Mouse (Mus musculus) cerebellum, postnatal 36 days (tissue): ENCODE data around the gene Zfp352.
"Not testable (repeated sequence)": the region's sequence is repeated elsewhere in the genome, so short reads cannot be mapped to it uniquely, and the experiment has no call there.

Experiments used
- DNase-seq, 2 experiments: peaks; one replicate each; pipeline ENCODE4 v3.0.0; 2021 to 2022; ENCODE audit warnings: mixed read lengths in 2 of 2

Zfp352 gene

DNA sequence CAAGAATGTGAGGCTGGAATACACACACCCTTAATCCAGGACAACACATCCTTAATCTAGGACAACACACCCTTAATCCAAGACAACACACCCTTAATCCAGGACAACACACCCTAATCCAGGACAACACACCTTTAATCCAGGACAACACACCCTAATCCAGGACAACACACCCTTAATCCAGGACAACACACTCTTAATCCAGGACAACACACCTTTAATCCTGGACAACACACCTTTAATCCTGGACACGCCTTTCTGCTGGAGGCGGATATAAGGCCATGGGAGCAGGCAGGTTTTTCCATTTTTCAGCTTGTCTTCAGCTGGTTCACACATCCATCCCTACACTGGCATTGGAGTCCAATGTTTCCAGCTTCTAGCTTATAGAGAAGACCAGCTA is at the start of gene Zfp352:
TSS of gene Zfp352 (plus strand) at position 301 of the 400 bp plus-strand sequence.
- DNase-seq: no peak

DNA sequence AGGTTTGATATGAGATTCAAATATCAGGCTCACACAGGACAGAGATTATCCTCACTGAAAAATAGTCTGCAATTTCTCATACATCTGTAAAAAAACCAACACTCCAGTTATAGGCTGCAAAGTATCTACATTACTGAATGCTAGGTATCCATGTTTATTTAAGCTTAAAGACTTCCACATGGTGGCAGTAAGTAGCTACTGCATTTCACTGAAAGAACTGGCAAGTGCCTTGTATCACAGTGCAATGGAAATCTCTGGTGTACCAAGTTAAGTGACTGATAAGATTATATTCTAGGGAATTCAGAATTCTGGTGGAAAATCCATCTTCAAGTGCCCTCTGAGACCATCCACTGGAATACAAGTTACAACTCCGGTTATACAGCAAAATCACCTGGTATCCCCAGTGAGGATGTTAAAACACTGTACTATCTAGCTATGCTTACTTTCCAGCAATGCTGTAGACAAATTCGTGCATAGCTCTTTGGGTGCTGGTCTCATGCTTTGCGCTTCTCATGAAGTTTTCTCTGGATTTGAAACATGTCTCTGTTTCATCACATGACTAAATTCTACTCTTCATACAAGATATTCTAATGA is 47.6 kb upstream of the Zfp352 start:
- no peak for DNase-seq

DNA sequence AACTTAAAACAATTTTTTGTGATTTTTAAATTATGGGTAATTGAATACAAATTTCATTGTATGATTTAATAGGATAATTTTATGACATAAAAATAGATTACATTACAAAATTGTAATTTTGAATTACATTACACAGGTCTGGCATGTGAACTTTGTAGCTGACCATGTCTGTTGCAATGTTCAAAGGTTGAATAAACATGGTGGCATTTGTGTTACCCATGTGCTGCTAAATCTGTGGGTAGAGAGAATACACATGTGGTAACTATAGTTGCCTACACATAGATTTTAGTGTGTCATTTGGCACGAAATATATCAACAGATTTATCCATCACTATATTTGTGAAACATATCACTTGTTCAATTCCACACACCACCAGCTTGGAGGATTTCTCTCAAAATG is 44.6 kb upstream of the Zfp352 start:
- DNase-seq: no peak

DNA sequence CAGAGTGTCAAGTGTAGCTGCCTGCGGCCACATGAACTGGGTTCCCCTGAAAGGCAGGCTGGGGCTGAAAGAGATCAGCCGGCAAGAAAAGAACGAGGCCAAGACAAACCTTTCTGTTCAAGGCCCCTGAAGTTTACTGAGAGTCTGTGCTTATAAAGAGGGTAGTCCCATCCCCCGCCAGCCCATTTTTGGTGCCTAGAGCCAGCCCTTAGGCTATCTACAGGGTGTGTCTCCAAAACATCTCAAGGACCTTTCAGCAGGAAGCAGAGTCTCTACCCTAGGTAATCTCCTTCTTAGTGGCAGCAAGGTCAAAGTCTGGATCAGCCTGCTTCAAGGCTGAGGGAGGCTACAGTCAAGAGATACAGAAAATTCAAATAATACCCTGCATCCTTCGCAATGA is 15.2 kb upstream of the Zfp352 start:
- DNase-seq: no peak

DNA sequence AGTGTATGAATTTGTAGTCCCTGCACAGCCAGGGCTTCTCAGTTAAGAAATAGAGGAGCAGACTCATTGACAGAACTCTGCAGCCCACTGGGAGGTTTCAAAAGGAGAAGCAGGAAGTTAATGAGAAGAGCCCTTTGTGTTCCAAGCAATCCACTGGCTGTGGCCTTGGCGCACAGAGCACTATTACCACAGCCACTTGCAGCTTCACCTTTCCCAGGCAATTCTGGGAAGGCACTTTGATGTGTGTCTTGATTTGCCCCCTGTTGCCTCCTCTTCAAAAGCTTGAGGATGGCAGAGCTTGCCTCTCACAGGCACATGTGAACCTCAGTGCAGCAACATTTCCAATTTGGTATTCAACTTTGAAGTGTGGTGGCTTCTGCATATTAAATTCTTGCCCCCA is 7.1 kb upstream of the Zfp352 start:
- DNase-seq: no peak

DNA sequence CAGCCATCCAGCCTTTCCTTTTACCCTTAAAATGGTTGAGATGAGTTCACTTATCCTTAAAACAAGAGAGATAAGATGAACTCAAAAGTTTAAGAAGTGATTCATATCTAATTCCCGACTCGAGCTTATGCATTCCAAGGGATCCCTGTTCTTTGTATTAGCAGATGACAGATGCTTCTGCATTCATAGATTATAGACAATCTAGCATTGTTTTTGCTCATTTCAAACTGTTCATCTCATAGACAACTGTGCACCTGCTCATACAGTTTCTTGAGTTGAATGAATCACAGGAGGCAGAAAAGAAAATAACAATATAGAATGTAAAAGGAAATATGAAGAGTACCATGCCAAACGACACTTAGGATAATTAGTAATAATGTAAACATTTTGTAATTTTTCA is 6.5 kb upstream of the Zfp352 start:
- no peak for DNase-seq

DNA sequence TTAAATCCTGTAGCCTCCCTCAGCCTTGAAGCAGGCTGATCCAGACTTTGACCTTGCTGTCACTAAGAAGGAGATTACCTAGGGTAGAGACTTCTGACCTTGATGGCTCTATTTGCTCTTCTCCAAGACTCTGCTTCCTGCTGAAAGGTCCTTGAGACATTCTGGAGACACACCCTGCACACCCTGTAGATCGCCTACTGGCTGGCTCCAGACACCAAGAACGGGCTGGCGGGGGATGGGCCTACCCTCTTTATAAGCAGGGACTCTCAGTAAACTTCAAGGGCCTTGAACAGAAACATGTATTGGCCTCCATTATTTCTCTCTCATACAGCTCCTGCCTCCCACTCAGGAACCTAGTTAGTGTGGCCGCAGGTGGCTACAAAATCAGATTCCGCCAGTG is 17.0 kb downstream of the Zfp352 start:
- DNase-seq: not testable (repeated sequence)

DNA sequence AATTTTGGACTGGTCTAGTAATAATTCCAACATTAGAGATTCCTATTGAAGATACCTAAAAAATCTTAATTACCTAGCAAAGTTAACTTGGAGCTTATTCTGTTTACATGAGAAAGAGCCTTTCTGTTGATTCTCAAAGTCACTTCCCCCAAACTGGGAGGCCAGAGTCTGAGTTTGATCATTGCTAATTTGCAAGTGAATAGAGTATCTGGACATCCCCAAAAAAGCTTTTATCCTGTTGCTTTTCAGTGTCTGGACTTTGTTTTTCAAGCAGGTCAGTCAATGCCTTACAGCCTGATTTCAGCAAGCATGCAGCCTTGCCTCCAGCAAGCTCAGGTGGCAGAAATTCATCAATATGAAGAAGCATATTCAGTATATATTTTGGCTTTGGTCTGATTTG is 51.2 kb downstream of the Zfp352 start:
- DNase-seq: no peak
